Comparison of ENCODE assay signal across 14 mouse cellular contexts in the genomic region with DNA sequence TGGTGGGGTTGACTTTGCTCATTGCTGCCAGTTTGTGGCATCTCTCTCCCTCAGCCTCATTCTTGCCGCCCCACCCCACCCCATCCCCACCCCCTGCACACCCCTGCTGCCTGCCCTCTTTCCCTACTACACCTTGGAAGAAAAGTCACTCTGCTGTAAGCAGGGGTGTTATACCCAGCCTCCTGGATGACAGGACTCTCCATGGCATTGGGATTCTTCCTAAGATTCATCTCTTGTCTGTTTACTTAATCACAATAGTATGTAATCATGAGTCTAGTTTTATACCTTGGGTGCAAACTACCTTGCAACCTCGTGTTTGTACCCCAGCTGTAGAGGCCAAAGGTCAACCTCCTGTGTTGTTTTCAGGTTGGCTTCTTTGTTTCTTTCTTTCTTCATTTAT. TPM values are rescaled to one million over a fixed set of nuclear protein-coding genes. Genes with fewer than 3 reads are reported as not detected.
DNase-seq lines count a peak whose midpoint lies in the region; ATAC-seq and TF ChIP-seq lines count a peak whose summit lies in the region.
"Had no signal": no experiment of that assay in that cellular context is flagged by ENCODE, and none has a peak within 500 bp of the region (broad histone marks: within the 10 kb centered on the region; RNA-seq: fewer than 3 reads in every experiment).

No protein-coding gene starts in this region.

- no peaks in the 10 kb centered on the region for H3K27me3 ChIP-seq in heart, embryonic 12.5 days (replicated peaks)
- H3K27me3 ChIP-seq in kidney, postnatal 0 days (ENCODE audit: insufficient read depth, low read length) = no peaks in the 10 kb centered on the region
- H3K27me3 ChIP-seq in intestine, embryonic 14.5 days (replicated peaks; ENCODE audit: control insufficient read depth, insufficient read depth, low read length) = no peaks in the 10 kb centered on the region
- H3K27me3 ChIP-seq in liver, embryonic 12.5 days (replicated peaks) = no peaks in the 10 kb centered on the region
- H3K27me3 ChIP-seq: midbrain, embryonic 15.5 days had no signal

- peak overlapping the region; percentile 57; the same call in 1 of the 2 replicates for H3K27ac ChIP-seq in heart, embryonic 12.5 days (ENCODE audit: poor library complexity, severe bottlenecking)
- H3K27ac ChIP-seq in kidney, postnatal 0 days = peak overlapping the region; percentile 19; the same call in 1 of the 2 replicates
- no peak overlapping the region for H3K27ac ChIP-seq in intestine, embryonic 14.5 days (ENCODE audit: low read depth)
- H3K27ac ChIP-seq in liver, embryonic 12.5 days = 0 out of 2 replicates have a peak overlapping the region, but pooled peaks have one; percentile 13
- H3K27ac ChIP-seq: midbrain, embryonic 15.5 days had no signal

- no peak overlapping the region for H3K4me3 ChIP-seq in heart, embryonic 12.5 days
- H3K4me3 ChIP-seq in kidney, postnatal 0 days (replicated peaks; ENCODE audit: low read depth, low read length) = no peak overlapping the region
- H3K4me3 ChIP-seq in intestine, embryonic 14.5 days (ENCODE audit: low read depth, low read length) = no peak overlapping the region
- H3K4me3 ChIP-seq in liver, embryonic 12.5 days = no peak overlapping the region
- H3K4me3 ChIP-seq: midbrain, embryonic 15.5 days had no signal

- no peak overlapping the region for H3K4me2 ChIP-seq in heart, embryonic 12.5 days
- H3K4me2 ChIP-seq in kidney, postnatal 0 days (ENCODE audit: low read length) = no peak overlapping the region
- H3K4me2 ChIP-seq in intestine, embryonic 14.5 days (ENCODE audit: low read length) = no peak overlapping the region
- no peak overlapping the region for H3K4me2 ChIP-seq in liver, embryonic 12.5 days
- H3K4me2 ChIP-seq: midbrain, embryonic 15.5 days had no signal

- DNase-seq in heart, adult 11 months = no peak
- DNase-seq in kidney, postnatal 0 days (ENCODE audit: low spot score) = no peak
- no peak for DNase-seq in kidney, adult 8-10 months
- no peak for DNase-seq in intestine, embryonic 14.5 days (ENCODE audit: low spot score)
- no peak for DNase-seq in thymus, adult 18-20 months
- no peak for DNase-seq in spleen, postnatal 4 days (ENCODE audit: low spot score in 2 of 2)
- DNase-seq: adrenal gland, adult 2 months; cerebellum, postnatal 14 days; right cerebral cortex, postnatal 25 days; thymus, adult 2 months had no signal

- peaks cover 4% of the 10 kb centered on the region for H3K36me3 ChIP-seq in heart, embryonic 12.5 days
- peaks cover 3% of the 10 kb centered on the region; the same call in 1 of the 2 replicates for H3K36me3 ChIP-seq in kidney, postnatal 0 days (ENCODE audit: insufficient read depth, low read length)
- H3K36me3 ChIP-seq in intestine, embryonic 14.5 days (ENCODE audit: control insufficient read depth, insufficient read depth, low read length) = peaks cover 3% of the 10 kb centered on the region
- H3K36me3 ChIP-seq in liver, embryonic 12.5 days = peaks cover 4% of the 10 kb centered on the region
- H3K36me3 ChIP-seq: midbrain, embryonic 15.5 days had no signal

- TF ChIP-seq CTCF in kidney, postnatal 0 days (IDR thresholded peaks at IDR 0.05; ENCODE audit: low read depth) = no peak

- 49% methylated on average over 2 of the region's 2 CpGs for WGBS in heart, embryonic 12.5 days
- 63% methylated on average over 2 of the region's 2 CpGs for WGBS in kidney, postnatal 0 days
- WGBS in intestine, embryonic 14.5 days = 46% methylated on average over 2 of the region's 2 CpGs
- 23% methylated on average over 2 of the region's 2 CpGs for WGBS in liver, embryonic 12.5 days (ENCODE audit: insufficient replicate concordance)

- H3K4me1 ChIP-seq in heart, embryonic 12.5 days (replicated peaks) = peaks cover 36% of the 10 kb centered on the region
- H3K4me1 ChIP-seq in kidney, postnatal 0 days (replicated peaks; ENCODE audit: insufficient read depth, low read length) = peaks cover 18% of the 10 kb centered on the region; the same call in 1 of the 2 replicates
- peaks cover 24% of the 10 kb centered on the region for H3K4me1 ChIP-seq in intestine, embryonic 14.5 days (replicated peaks; ENCODE audit: control insufficient read depth, insufficient read depth, low read length)
- H3K4me1 ChIP-seq in liver, embryonic 12.5 days = peaks cover 25% of the 10 kb centered on the region
- H3K4me1 ChIP-seq: midbrain, embryonic 15.5 days had no signal

- no peak overlapping the region for H3K9ac ChIP-seq in heart, embryonic 12.5 days
- no peak overlapping the region for H3K9ac ChIP-seq in kidney, postnatal 0 days (ENCODE audit: low read depth, low read length)
- H3K9ac ChIP-seq in intestine, embryonic 14.5 days (ENCODE audit: low read length) = no peak overlapping the region
- no peak overlapping the region for H3K9ac ChIP-seq in liver, embryonic 12.5 days
- H3K9ac ChIP-seq: midbrain, embryonic 15.5 days had no signal

- H3K9me3 ChIP-seq in heart, embryonic 12.5 days (replicated peaks) = no peaks in the 10 kb centered on the region
- no peaks in the 10 kb centered on the region for H3K9me3 ChIP-seq in kidney, postnatal 0 days (replicated peaks; ENCODE audit: low read length)
- H3K9me3 ChIP-seq in intestine, embryonic 14.5 days (ENCODE audit: control insufficient read depth, low read length) = no peaks in the 10 kb centered on the region
- no peaks in the 10 kb centered on the region for H3K9me3 ChIP-seq in liver, embryonic 12.5 days (replicated peaks)
- H3K9me3 ChIP-seq: midbrain, embryonic 15.5 days had no signal

- ATAC-seq in heart, embryonic 12.5 days (ENCODE audit: insufficient number of reproducible peaks, low FRiP score) = no peak
- no peak for ATAC-seq in kidney, postnatal 0 days (replicated peaks; ENCODE audit: low FRiP score, low read depth)
- ATAC-seq in intestine, embryonic 14.5 days (replicated peaks; ENCODE audit: low FRiP score, low TSS enrichment, low read depth) = peak; percentile 43; the same call in 1 of the 2 replicates
- peak; percentile 15; the same call in 1 of the 2 replicates for ATAC-seq in liver, embryonic 12.5 days
- ATAC-seq: hindbrain, embryonic 16.5 days; midbrain, embryonic 15.5 days had no signal

RNA-seq across cellular contexts. Expression of a gene that starts 37.5 kb away (rescaled TPM):
- polyA plus RNA-seq in heart, embryonic 12.5 days (2016; fragmentation: Nextera tagmentation; extraction: Ambion mirVana) = 9.9 and 10.3 TPM in 2 replicates
- 5.5 and 8.8 TPM in 2 replicates for polyA plus RNA-seq in kidney, postnatal 0 days (2015; fragmentation: Nextera tagmentation; extraction: Ambion mirVana)
- 13.4 and 14.6 TPM in 2 replicates for polyA plus RNA-seq in intestine, embryonic 14.5 days (2014; fragmentation: Nextera tagmentation; extraction: Ambion mirVana)
- polyA plus RNA-seq in liver, embryonic 12.5 days (2016; fragmentation: Nextera tagmentation; extraction: Ambion mirVana) = 5.8 and 10.3 TPM in 2 replicates

Comparison
In these comparisons a context has a peak if more than half of its experiments do, and no peak if none do; other contexts are left out.
1. ATAC-seq: peak in intestine, embryonic 14.5 days (single experiment) and liver, embryonic 12.5 days (single experiment); none in heart, embryonic 12.5 days (single experiment) and kidney, postnatal 0 days (single experiment).